Mouse (Mus musculus): Measurements from ENCODE around the gene Negr1. TPM values are rescaled to one million over a fixed set of nuclear protein-coding genes. Genes with fewer than 3 reads are reported as not detected.

Gene Negr1
- total and polyA plus RNA-seq, 3 experiments: not detected

DNA sequence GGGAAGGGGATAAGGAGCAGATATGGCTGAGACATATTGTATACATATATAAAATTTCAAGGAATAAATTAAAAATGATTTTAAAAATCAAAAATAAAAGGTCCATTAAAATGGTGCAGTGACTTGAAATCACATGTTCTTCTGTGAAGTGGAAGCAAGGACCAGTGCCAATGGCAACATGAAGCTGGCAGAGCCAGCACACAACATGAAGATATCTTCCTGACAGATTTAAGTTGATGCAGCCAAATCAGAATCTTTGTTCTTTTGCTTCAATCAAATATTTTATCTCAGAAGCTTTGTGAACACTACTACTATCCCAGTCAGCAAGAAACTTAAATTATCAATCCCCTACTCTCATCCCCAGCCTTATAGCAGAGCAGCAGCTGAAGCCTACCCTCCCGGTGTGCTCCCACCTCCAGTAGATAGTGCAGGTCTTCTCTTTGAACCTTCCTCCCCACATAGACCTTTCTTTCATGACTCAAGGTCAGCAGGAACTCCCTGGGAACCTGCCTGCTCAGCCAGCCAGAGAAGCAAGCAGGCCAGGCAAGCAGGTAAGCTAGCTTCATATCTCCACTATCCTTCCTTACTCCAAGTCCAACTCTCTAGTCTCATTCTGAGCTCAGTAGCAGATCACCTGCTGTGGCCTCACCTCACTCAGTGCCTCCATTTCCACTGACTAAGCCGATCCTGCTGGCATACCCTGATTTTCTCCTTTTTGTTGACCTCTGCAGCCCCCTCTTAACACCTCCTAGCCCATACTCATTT, 34.2 kb upstream of the Negr1 start:
- no peak overlapping the region for H3K4me3 ChIP-seq (replicated peaks in 1 of 3; ENCODE audit: low read depth in 2 of 3, low read length in 2 of 3, poor library complexity in 1 of 3)
- H3K4me2 ChIP-seq (ENCODE audit: insufficient read depth, low read depth, poor library complexity, severe bottlenecking): no peak overlapping the region
- in situ Hi-C loops (cut with MboI; ENCODE audit: low pct_ligation_motif_present, low pct_unique_long_range_greater_than_20kb, low sequenced_read_pairs): no loop called here
- H3K9me3 ChIP-seq (replicated peaks; ENCODE audit: low read length): peaks cover 16% of the 10 kb centered on the region
- H3K27ac ChIP-seq (ENCODE audit: insufficient read depth, low read depth): no peak overlapping the region
- TF ChIP-seq TBP (conservative IDR thresholded peaks at IDR 0.05; ENCODE audit: low read depth, low read length) (no peak), EP300 (IDR thresholded peaks at IDR 0.05; ENCODE audit: low read length) (no peak), ZC3H11A (IDR thresholded peaks at IDR 0.05; ENCODE audit: low read depth, low read length) (no peak), POLR2A (IDR thresholded peaks at IDR 0.05; ENCODE audit: low read depth, low read length) (no peak), NRF1 (IDR thresholded peaks at IDR 0.05; ENCODE audit: low read depth, low read length) (no peak), MYC (IDR thresholded peaks at IDR 0.05; ENCODE audit: low read depth, low read length) (no peak)
- H3K4me1 ChIP-seq (ENCODE audit: control insufficient read depth in 1 of 2, insufficient read depth in 2 of 2): no peaks in the 10 kb centered on the region
- no peaks in the 10 kb centered on the region for H3K36me3 ChIP-seq (replicated peaks in 1 of 2; ENCODE audit: control insufficient read depth in 1 of 2, insufficient read depth in 1 of 2, low read length in 1 of 2)
- dilution Hi-C loops (cut with MboI; ENCODE audit: extremely low pct_ligation_motif_present, extremely low pct_unique_long_range_greater_than_20kb, low sequenced_read_pairs): no loop called here
- H3K9ac ChIP-seq (ENCODE audit: insufficient read depth, low read depth): no peak overlapping the region
- no peak for DNase-seq (ENCODE audit: extremely low read depth)
- no peaks in the 10 kb centered on the region for H3K79me2 ChIP-seq (replicated peaks; ENCODE audit: control insufficient read depth, extremely low read depth, insufficient read depth, poor library complexity, severe bottlenecking)
- H3K27me3 ChIP-seq (replicated peaks): no peaks in the 10 kb centered on the region

DNA sequence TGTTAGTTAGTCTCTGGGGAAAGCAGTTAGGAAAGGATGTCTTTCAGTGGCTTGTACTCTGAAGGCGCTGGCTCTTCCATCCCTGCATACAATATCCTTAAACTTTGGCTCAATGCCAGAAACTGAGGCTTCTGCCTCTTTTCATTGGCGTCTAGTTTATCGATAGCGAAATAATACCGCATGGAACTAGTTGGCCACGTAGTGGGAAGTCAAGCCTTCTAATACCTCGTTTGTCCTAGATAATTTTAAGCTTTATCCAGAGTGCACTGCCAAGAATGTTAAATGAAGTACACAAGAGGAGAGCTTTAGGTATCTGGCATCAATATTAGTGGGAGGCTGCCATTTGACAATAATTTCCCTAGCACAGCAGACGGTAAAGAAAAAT, 2.2 kb upstream of the Negr1 start:
- H3K27ac ChIP-seq (ENCODE audit: insufficient read depth, low read depth): no peak overlapping the region
- no peak for DNase-seq (ENCODE audit: extremely low read depth)
- peaks cover 0 to 9% of the 10 kb centered on the region in 2 experiments; a peak in 1 of 4 replicates for H3K4me1 ChIP-seq (ENCODE audit: control insufficient read depth in 1 of 2, insufficient read depth in 2 of 2)
- TF ChIP-seq NELFE (IDR thresholded peaks at IDR 0.05; ENCODE audit: low read depth, low read length) (no peak), PAX5 (IDR thresholded peaks at IDR 0.05; ENCODE audit: low read length) (no peak), ZKSCAN1 (IDR thresholded peaks at IDR 0.05; ENCODE audit: borderline replicate concordance, low read depth, low read length) (no peak), RCOR1 (conservative IDR thresholded peaks at IDR 0.05; ENCODE audit: low read depth, low read length) (no peak), TCF12 (IDR thresholded peaks at IDR 0.05; ENCODE audit: low read depth, low read length) (no peak), ZNF384 (IDR thresholded peaks at IDR 0.05; ENCODE audit: low read depth, low read length) (no peak), TBP (conservative IDR thresholded peaks at IDR 0.05; ENCODE audit: low read depth, low read length) (no peak), SIN3A (IDR thresholded peaks at IDR 0.05; ENCODE audit: low read length) (no peak), IRF4 (IDR thresholded peaks at IDR 0.05; ENCODE audit: low read depth, low read length) (no peak), CHD1 (IDR thresholded peaks at IDR 0.05; ENCODE audit: low read depth, low read length) (no peak), POLR2A (IDR thresholded peaks at IDR 0.05; ENCODE audit: low read depth, low read length) (no peak), ELF1 (IDR thresholded peaks at IDR 0.05; ENCODE audit: low read depth, low read length) (no peak), KAT2A (IDR thresholded peaks at IDR 0.05; ENCODE audit: insufficient replicate concordance, low read length) (no peak), EP300 (IDR thresholded peaks at IDR 0.05; ENCODE audit: low read length) (no peak), MAX (IDR thresholded peaks at IDR 0.05; ENCODE audit: low read length) (no peak), E2F4 (IDR thresholded peaks at IDR 0.05; ENCODE audit: insufficient replicate concordance, low read depth, low read length) (no peak), ZC3H11A (IDR thresholded peaks at IDR 0.05; ENCODE audit: low read depth, low read length) (no peak)
- H3K9me3 ChIP-seq (replicated peaks; ENCODE audit: low read length): peaks cover 55% of the 10 kb centered on the region
- dilution Hi-C loops (cut with MboI; ENCODE audit: extremely low pct_ligation_motif_present, extremely low pct_unique_long_range_greater_than_20kb, low sequenced_read_pairs): no loop called here
- no peaks in the 10 kb centered on the region for H3K27me3 ChIP-seq (replicated peaks)
- no peak overlapping the region for H3K4me3 ChIP-seq (replicated peaks in 1 of 3; ENCODE audit: low read depth in 2 of 3, low read length in 2 of 3, poor library complexity in 1 of 3)
- H3K79me2 ChIP-seq (replicated peaks; ENCODE audit: control insufficient read depth, extremely low read depth, insufficient read depth, poor library complexity, severe bottlenecking): no peaks in the 10 kb centered on the region
- in situ Hi-C loops (cut with MboI; ENCODE audit: low pct_ligation_motif_present, low pct_unique_long_range_greater_than_20kb, low sequenced_read_pairs): no loop called here
- no peak overlapping the region for H3K9ac ChIP-seq (ENCODE audit: insufficient read depth, low read depth)
- no peaks in the 10 kb centered on the region for H3K36me3 ChIP-seq (replicated peaks in 1 of 2; ENCODE audit: control insufficient read depth in 1 of 2, insufficient read depth in 1 of 2, low read length in 1 of 2)
- no peak overlapping the region for H3K4me2 ChIP-seq (ENCODE audit: insufficient read depth, low read depth, poor library complexity, severe bottlenecking)
